Mouse (Mus musculus): ENCODE data around the gene Acot13. TPM values are rescaled to one million over a fixed set of nuclear protein-coding genes. Genes with fewer than 3 reads are reported as not detected.
"Not testable (repeated sequence)": the region's sequence is repeated elsewhere in the genome, so short reads cannot be mapped to it uniquely, and the experiment has no call there.

Acot13 gene
- polyA plus RNA-seq, 1 experiment from 2014 or later: 75.0 TPM

- no peak for ATAC-seq (ENCODE audit: insufficient number of reproducible peaks, low FRiP score, low TSS enrichment, low read depth)
- Histone ChIP-seq H3K4me2 (replicated peaks) (no peak overlapping the region), H3K4me1 (no peaks in the 10 kb centered on the region), H3K27ac (replicated peaks) (no peak overlapping the region), H3K27me3 (no peaks in the 10 kb centered on the region), H3K9ac (no peak overlapping the region), H3K36me3 (no peaks in the 10 kb centered on the region), H3K9me3 (replicated peaks) (no peaks in the 10 kb centered on the region), H3K4me3 (replicated peaks) (no peak overlapping the region)
- WGBS: 78% methylated on average over 3 of the region's 3 CpGs
These were observed 21.2 kb upstream of the Acot13 start for GRCm38 (mm10) chr13:24852570-24852969.

GRCm38 (mm10) chr13:24851989-24852388 is 20.6 kb upstream of the Acot13 start:
- Histone ChIP-seq H3K4me1 (no peaks in the 10 kb centered on the region), H3K9ac (no peak overlapping the region), H3K4me2 (replicated peaks) (no peak overlapping the region), H3K36me3 (no peaks in the 10 kb centered on the region), H3K27me3 (no peaks in the 10 kb centered on the region), H3K27ac (replicated peaks) (no peak overlapping the region), H3K4me3 (replicated peaks) (no peak overlapping the region), H3K9me3 (replicated peaks) (no peaks in the 10 kb centered on the region)
- ATAC-seq (ENCODE audit: insufficient number of reproducible peaks, low FRiP score, low TSS enrichment, low read depth): no peak
- WGBS: 82% methylated on average over 2 of the region's 2 CpGs

- 67% methylated on average over 4 of the region's 4 CpGs for WGBS
- no peak overlapping the region for H3K27ac ChIP-seq (replicated peaks)
- no peak overlapping the region for H3K4me2 ChIP-seq (replicated peaks)
- H3K4me3 ChIP-seq (replicated peaks): no peak overlapping the region
- H3K9ac ChIP-seq: no peak overlapping the region
- no peaks in the 10 kb centered on the region for H3K27me3 ChIP-seq
- peaks cover 8% of the 10 kb centered on the region for H3K4me1 ChIP-seq
- H3K9me3 ChIP-seq (replicated peaks): no peaks in the 10 kb centered on the region
- no peak for ATAC-seq (ENCODE audit: insufficient number of reproducible peaks, low FRiP score, low TSS enrichment, low read depth)
- no peaks in the 10 kb centered on the region for H3K36me3 ChIP-seq
These were observed 18.0 kb upstream of the Acot13 start for GRCm38 (mm10) chr13:24849318-24849717.

- peak; percentile 84 for ATAC-seq (ENCODE audit: insufficient number of reproducible peaks, low FRiP score, low TSS enrichment, low read depth)
- H3K4me2 ChIP-seq (replicated peaks): peak within 1 kb of the TSS; percentile 81
- H3K27ac ChIP-seq (replicated peaks): peak within 1 kb of the TSS; percentile 28; the same call in 1 of the 2 replicates
- 13% methylated on average over 40 of the region's 40 CpGs for WGBS
- peak within 1 kb of the TSS; percentile 43 for H3K4me3 ChIP-seq (replicated peaks)
- no peaks in the 10 kb centered on the region for H3K27me3 ChIP-seq
- peaks cover 8% of the 10 kb centered on the region for H3K4me1 ChIP-seq
- peaks cover 11% of the 10 kb centered on the region; the same call in 1 of the 2 replicates for H3K36me3 ChIP-seq
- no peak within 1 kb of the TSS for H3K9ac ChIP-seq
- no peaks in the 10 kb centered on the region for H3K9me3 ChIP-seq (replicated peaks)
These were observed 13.9 kb upstream of the Acot13 start, which contains the start of gene D130043K22Rik for GRCm38 (mm10) chr13:24844983-24845955. D130043K22Rik (plus strand) TSS chr13:24845135.

GRCm38 (mm10) chr13:24841702-24842101 is 10.4 kb upstream of the Acot13 start:
- Histone ChIP-seq H3K4me2 (replicated peaks) (no peak overlapping the region), H3K27ac (replicated peaks) (no peak overlapping the region), H3K9me3 (replicated peaks) (no peaks in the 10 kb centered on the region), H3K36me3 (peaks cover 14% of the 10 kb centered on the region), H3K4me1 (peaks cover 8% of the 10 kb centered on the region), H3K9ac (no peak overlapping the region), H3K27me3 (no peaks in the 10 kb centered on the region), H3K4me3 (replicated peaks) (no peak overlapping the region)
- WGBS: 76% methylated on average over 3 of the region's 3 CpGs
- no peak for ATAC-seq (ENCODE audit: insufficient number of reproducible peaks, low FRiP score, low TSS enrichment, low read depth)

GRCm38 (mm10) chr13:24839831-24840230 is 8.5 kb upstream of the Acot13 start:
- Histone ChIP-seq H3K9me3 (replicated peaks) (no peaks in the 10 kb centered on the region), H3K36me3 (peaks cover 19% of the 10 kb centered on the region), H3K9ac (no peak overlapping the region), H3K27me3 (no peaks in the 10 kb centered on the region), H3K4me1 (peaks cover 3% of the 10 kb centered on the region), H3K27ac (replicated peaks) (no peak overlapping the region), H3K4me3 (replicated peaks) (no peak overlapping the region), H3K4me2 (replicated peaks) (no peak overlapping the region)
- WGBS: 68% methylated on average over 3 of the region's 3 CpGs
- ATAC-seq (ENCODE audit: insufficient number of reproducible peaks, low FRiP score, low TSS enrichment, low read depth): no peak

GRCm38 (mm10) chr13:24837765-24838164 is 6.4 kb upstream of the Acot13 start:
- H3K9ac ChIP-seq; H3K4me3 ChIP-seq (replicated peaks); H3K4me2 ChIP-seq (replicated peaks); H3K9me3 ChIP-seq (replicated peaks); ATAC-seq (ENCODE audit: insufficient number of reproducible peaks, low FRiP score, low TSS enrichment, low read depth); H3K27me3 ChIP-seq; H3K27ac ChIP-seq (replicated peaks): not testable (repeated sequence)
- Histone ChIP-seq H3K36me3 (peaks cover 19% of the 10 kb centered on the region), H3K4me1 (peaks cover 12% of the 10 kb centered on the region)
- 92% methylated on average over 8 of the region's 8 CpGs for WGBS

GRCm38 (mm10) chr13:24832811-24833155 is 1.4 kb upstream of the Acot13 start:
- Histone ChIP-seq H3K4me3 (replicated peaks) (peak overlapping the region; percentile 92), H3K4me2 (replicated peaks) (peak overlapping the region; percentile 69), H3K36me3 (0 out of 2 replicates have a peak, but pooled peaks cover 5% of the 10 kb centered on the region), H3K27ac (replicated peaks) (no peak overlapping the region), H3K4me1 (peaks cover 22% of the 10 kb centered on the region), H3K27me3 (no peaks in the 10 kb centered on the region), H3K9me3 (replicated peaks) (no peaks in the 10 kb centered on the region), H3K9ac (peak overlapping the region; percentile 85; the same call in 1 of the 2 replicates)
- whole genome bisulfite sequencing: 40% methylated on average over 2 of the region's 2 CpGs
- ATAC-seq (ENCODE audit: insufficient number of reproducible peaks, low FRiP score, low TSS enrichment, low read depth): no peak

GRCm38 (mm10) chr13:24832131-24832810 is 931 bp upstream of the Acot13 start:
- H3K27ac ChIP-seq (replicated peaks): peak overlapping the region; percentile 92
- WGBS: 3% methylated on average over 21 of the region's 21 CpGs
- H3K9ac ChIP-seq: peak overlapping the region; percentile 85
- peak overlapping the region; percentile 92 for H3K4me3 ChIP-seq (replicated peaks)
- H3K27me3 ChIP-seq: no peaks in the 10 kb centered on the region
- peak overlapping the region; percentile 69 for H3K4me2 ChIP-seq (replicated peaks)
- H3K9me3 ChIP-seq (replicated peaks): no peaks in the 10 kb centered on the region
- peaks cover 22% of the 10 kb centered on the region for H3K4me1 ChIP-seq
- 0 out of 2 replicates have a peak, but pooled peaks cover 5% of the 10 kb centered on the region for H3K36me3 ChIP-seq
- ATAC-seq (ENCODE audit: insufficient number of reproducible peaks, low FRiP score, low TSS enrichment, low read depth): 0 out of 2 replicates have a peak, but pooled peaks have one; percentile 5

- H3K4me2 ChIP-seq (replicated peaks): peak overlapping the region; percentile 69
- 0 out of 2 replicates have a peak, but pooled peaks cover 2% of the 10 kb centered on the region for H3K36me3 ChIP-seq
- H3K9me3 ChIP-seq (replicated peaks): no peaks in the 10 kb centered on the region
- peak overlapping the region; percentile 54 for H3K9ac ChIP-seq
- H3K27me3 ChIP-seq: no peaks in the 10 kb centered on the region
- no peak for ATAC-seq (ENCODE audit: insufficient number of reproducible peaks, low FRiP score, low TSS enrichment, low read depth)
- H3K27ac ChIP-seq (replicated peaks): peak overlapping the region; percentile 92
- peaks cover 22% of the 10 kb centered on the region for H3K4me1 ChIP-seq
- peak overlapping the region; percentile 92 for H3K4me3 ChIP-seq (replicated peaks)
- WGBS: 2% methylated on average over 20 of the region's 20 CpGs
These were observed 486 bp downstream of the Acot13 start for GRCm38 (mm10) chr13:24830756-24831352.

- ATAC-seq (ENCODE audit: insufficient number of reproducible peaks, low FRiP score, low TSS enrichment, low read depth): no peak
- peaks cover 3% of the 10 kb centered on the region; the same call in 1 of the 2 replicates for H3K4me1 ChIP-seq
- WGBS: 87% methylated on average over 7 of the region's 7 CpGs
These were observed 5.2 kb downstream of the Acot13 start for GRCm38 (mm10) chr13:24826116-24826515.

More at GRCm38 (mm10) chr13:24826116-24826515, 5.2 kb downstream of the Acot13 start:
- Histone ChIP-seq H3K4me2 (replicated peaks) (no peak overlapping the region), H3K9me3 (replicated peaks) (no peaks in the 10 kb centered on the region), H3K4me3 (replicated peaks) (no peak overlapping the region), H3K9ac (no peak overlapping the region), H3K27me3 (no peaks in the 10 kb centered on the region), H3K36me3 (no peaks in the 10 kb centered on the region), H3K27ac (replicated peaks) (no peak overlapping the region)

Data from embryonic facial prominence, embryonic 15.5 days (tissue).